Mouse (Mus musculus) thymus, adult 2 months (tissue): ENCODE results near the gene Smg6.

Experiments used
- CTCF ChIP-seq: fragments of 200-500 bp; IDR thresholded peaks from 2 replicates; pipeline ENCODE4 v1.5.1; 2012; ENCODE audit warnings: mild to moderate bottlenecking, control low read depth, low read length, moderate library complexity, borderline replicate concordance; ENCODE audit not compliant: control insufficient read depth, poor library complexity, insufficient read depth; ENCODE audit errors: extremely low read depth
- POLR2A ChIP-seq: fragments of 200-500 bp; IDR thresholded peaks from 2 replicates; pipeline ENCODE4 v1.6.1; 2012; ENCODE audit warnings: mild to moderate bottlenecking, low read length, control low read depth, moderate library complexity; ENCODE audit not compliant: control insufficient read depth, poor library complexity, insufficient read depth; ENCODE audit errors: extremely low read depth

GRCm38 (mm10) chr11:75027616-75028015 lies 102.0 kb downstream of the Smg6 start:
- no peak for TF ChIP-seq POLR2A
- no peak for TF ChIP-seq CTCF
